ENCODE assay signal across 8 mouse cellular contexts in genomic region chr4:24966299-24966991, GRCm38 (mm10). TPM values are rescaled to one million over a fixed set of nuclear protein-coding genes. Genes with fewer than 3 reads are reported as not detected.
DNase-seq lines count a peak whose midpoint lies in the region; ATAC-seq and TF ChIP-seq lines count a peak whose summit lies in the region.

TSS of gene Gpr63 (plus strand) at chr4:24966407.

- peak within 1 kb of the TSS; percentile 80 for H3K4me2 ChIP-seq in heart, embryonic 12.5 days
- peak within 1 kb of the TSS; percentile 74 for H3K4me2 ChIP-seq in kidney, embryonic 15.5 days
- peak within 1 kb of the TSS; percentile 71 for H3K4me2 ChIP-seq in midbrain, postnatal 0 days (ENCODE audit: low read depth, low read length, poor library complexity, severe bottlenecking)
- H3K4me2 ChIP-seq in stomach, postnatal 0 days (replicated peaks; ENCODE audit: low read depth): peak within 1 kb of the TSS; percentile 77

- no peak for TF ChIP-seq POLR2A in bone marrow macrophage, adult 2 months (IDR thresholded peaks at IDR 0.05; ENCODE audit: borderline replicate concordance, low read depth, low read length)

- DNase-seq in 3134 (ENCODE audit: extremely low read depth, insufficient read length, low spot score): peak; percentile 90
- peak; percentile 16 for DNase-seq in fibroblast of lung, adult 2 months (ENCODE audit: low read depth)
- peak; percentile 56 for DNase-seq in liver
- DNase-seq in midbrain, postnatal 0 days (ENCODE audit: low spot score): peak; percentile 87
- peak; percentile 73 for DNase-seq in stomach, postnatal 0 days (ENCODE audit: low spot score)

- WGBS in heart, embryonic 12.5 days: under 1% methylated on average over 65 of the region's 78 CpGs
- under 1% methylated on average over 69 of the region's 78 CpGs for WGBS in kidney, embryonic 15.5 days
- under 1% methylated on average over 69 of the region's 78 CpGs for WGBS in midbrain, postnatal 0 days
- under 1% methylated on average over 68 of the region's 78 CpGs for WGBS in stomach, postnatal 0 days

- TF ChIP-seq CTCF in bone marrow macrophage, adult 2 months (IDR thresholded peaks at IDR 0.05; ENCODE audit: low read depth, low read length): no peak
- TF ChIP-seq CTCF in midbrain, postnatal 0 days (IDR thresholded peaks at IDR 0.05): peak; percentile 62
- peak; percentile 58 for TF ChIP-seq CTCF in stomach, postnatal 0 days (IDR thresholded peaks at IDR 0.05; ENCODE audit: low read depth)

- no peak for TF ChIP-seq EP300 in stomach, postnatal 0 days (optimal IDR thresholded peaks at IDR 0.05)

- H3K36me3 ChIP-seq in heart, embryonic 12.5 days: no peaks in the 10 kb centered on the region
- no peaks in the 10 kb centered on the region for H3K36me3 ChIP-seq in kidney, embryonic 15.5 days
- no peaks in the 10 kb centered on the region for H3K36me3 ChIP-seq in midbrain, postnatal 0 days (ENCODE audit: insufficient read depth, low read length)
- H3K36me3 ChIP-seq in stomach, postnatal 0 days (ENCODE audit: control insufficient read depth, insufficient read depth, low read length): no peaks in the 10 kb centered on the region

- peak within 1 kb of the TSS; percentile 89 for H3K9ac ChIP-seq in heart, embryonic 12.5 days
- H3K9ac ChIP-seq in kidney, embryonic 15.5 days: peak within 1 kb of the TSS; percentile 84
- peak within 1 kb of the TSS; percentile 91 for H3K9ac ChIP-seq in midbrain, postnatal 0 days (replicated peaks; ENCODE audit: low read length, poor library complexity, severe bottlenecking)
- peak within 1 kb of the TSS; percentile 85 for H3K9ac ChIP-seq in stomach, postnatal 0 days (ENCODE audit: low read length)

- H3K4me3 ChIP-seq in bone marrow macrophage, adult 2 months (ENCODE audit: insufficient read depth, low read length): peak within 1 kb of the TSS; percentile 47
- peak within 1 kb of the TSS; percentile 70 for H3K4me3 ChIP-seq in heart, embryonic 12.5 days
- peak within 1 kb of the TSS; percentile 78 for H3K4me3 ChIP-seq in kidney, embryonic 15.5 days (replicated peaks)
- H3K4me3 ChIP-seq in midbrain, postnatal 0 days (ENCODE audit: low read depth, low read length): peak within 1 kb of the TSS; percentile 85
- peak within 1 kb of the TSS; percentile 71 for H3K4me3 ChIP-seq in stomach, postnatal 0 days (ENCODE audit: low read depth, low read length)

- H3K27ac ChIP-seq in bone marrow macrophage, adult 2 months (ENCODE audit: insufficient read depth, low read depth, low read length): no peak within 1 kb of the TSS
- peak within 1 kb of the TSS; percentile 61 for H3K27ac ChIP-seq in heart, embryonic 12.5 days (ENCODE audit: poor library complexity, severe bottlenecking)
- H3K27ac ChIP-seq in kidney, embryonic 15.5 days: peak within 1 kb of the TSS; percentile 94
- H3K27ac ChIP-seq in midbrain, postnatal 0 days (ENCODE audit: low read depth, low read length): peak within 1 kb of the TSS; percentile 85
- peak within 1 kb of the TSS; percentile 90 for H3K27ac ChIP-seq in stomach, postnatal 0 days (replicated peaks)

- H3K9me3 ChIP-seq in heart, embryonic 12.5 days (replicated peaks): no peaks in the 10 kb centered on the region
- H3K9me3 ChIP-seq in kidney, embryonic 15.5 days (replicated peaks): no peaks in the 10 kb centered on the region
- H3K9me3 ChIP-seq in midbrain, postnatal 0 days (ENCODE audit: low read length): no peaks in the 10 kb centered on the region
- no peaks in the 10 kb centered on the region for H3K9me3 ChIP-seq in stomach, postnatal 0 days (ENCODE audit: control insufficient read depth, low read length)

- H3K27me3 ChIP-seq in heart, embryonic 12.5 days (replicated peaks): peaks cover 12% of the 10 kb centered on the region; the same call in 1 of the 2 replicates
- 0 out of 2 replicates have a peak, but pooled peaks cover 2% of the 10 kb centered on the region for H3K27me3 ChIP-seq in kidney, embryonic 15.5 days
- H3K27me3 ChIP-seq in midbrain, postnatal 0 days (ENCODE audit: insufficient read depth, low read length): no peaks in the 10 kb centered on the region
- H3K27me3 ChIP-seq in stomach, postnatal 0 days (ENCODE audit: control insufficient read depth, insufficient read depth, low read length): no peaks in the 10 kb centered on the region

- no peaks in the 10 kb centered on the region for H3K4me1 ChIP-seq in bone marrow macrophage, adult 2 months (ENCODE audit: control insufficient read depth, insufficient read depth, low read length)
- H3K4me1 ChIP-seq in heart, embryonic 12.5 days (replicated peaks): 0 out of 2 replicates have a peak, but pooled peaks cover 3% of the 10 kb centered on the region
- H3K4me1 ChIP-seq in kidney, embryonic 15.5 days: peaks cover 9% of the 10 kb centered on the region; the same call in 1 of the 2 replicates
- H3K4me1 ChIP-seq in midbrain, postnatal 0 days (ENCODE audit: insufficient read depth, low read length): peaks cover 6% of the 10 kb centered on the region; the same call in 1 of the 2 replicates
- no peaks in the 10 kb centered on the region for H3K4me1 ChIP-seq in stomach, postnatal 0 days (replicated peaks; ENCODE audit: control insufficient read depth, insufficient read depth)

- ATAC-seq in heart, embryonic 12.5 days (ENCODE audit: insufficient number of reproducible peaks, low FRiP score): peak; percentile 88
- peak; percentile 98 for ATAC-seq in kidney, embryonic 15.5 days (replicated peaks; ENCODE audit: low FRiP score)
- ATAC-seq in midbrain, postnatal 0 days (ENCODE audit: low FRiP score): peak; percentile 94
- ATAC-seq in stomach, postnatal 0 days (ENCODE audit: low FRiP score, low TSS enrichment): peak; percentile 93

RNA-seq across cellular contexts. Expression of gene Gpr63, which starts in this region (rescaled TPM):
- not detected in 2 replicates for polyA plus RNA-seq in bone marrow macrophage, adult 2 months (2012; ENCODE audit: insufficient read depth, insufficient read length, missing spikeins)
- polyA plus RNA-seq in heart, embryonic 12.5 days (2016; fragmentation: Nextera tagmentation; extraction: Ambion mirVana): 0.82 and 0.83 TPM in 2 replicates
- polyA plus RNA-seq in kidney, embryonic 15.5 days (2015; fragmentation: Nextera tagmentation; extraction: Ambion mirVana): 1.0 and 1.5 TPM in 2 replicates
- total RNA-seq in midbrain, postnatal 0 days (2014; rRNA removed): 10.4 and 17.1 TPM in 2 replicates
- polyA plus RNA-seq in midbrain, postnatal 0 days (2015; fragmentation: Nextera tagmentation; extraction: Ambion mirVana): 0.99 and 1.8 TPM in 2 replicates
- polyA plus RNA-seq in stomach, postnatal 0 days (2015; fragmentation: Nextera tagmentation; extraction: Ambion mirVana): 0.38 and 0.47 TPM in 2 replicates

Comparison
In these comparisons a context has a peak if more than half of its experiments do, and no peak if none do; other contexts are left out.
1. Peak in ATAC-seq, H3K4me3 ChIP-seq, H3K27ac ChIP-seq, H3K9ac ChIP-seq and H3K4me2 ChIP-seq in heart, embryonic 12.5 days; RNA of the gene not detected or under 1 TPM.
2. Peak in DNase-seq, ATAC-seq, H3K4me3 ChIP-seq, H3K27ac ChIP-seq, H3K9ac ChIP-seq and H3K4me2 ChIP-seq in stomach, postnatal 0 days; RNA of the gene not detected or under 1 TPM.
3. DNase-seq: peak in every context shown above with its lines; median percentile 90 in 3134; 87 in midbrain, postnatal 0 days; 73 in stomach, postnatal 0 days; 56 in liver; 16 in fibroblast of lung, adult 2 months.